Mouse (Mus musculus) limb, embryonic 10.5 days (tissue): ENCODE measurements around the gene Ly6g6c. TPM values are rescaled to one million over a fixed set of nuclear protein-coding genes. Genes with fewer than 3 reads are reported as not detected.

Experiments used
- DNase-seq: peaks from one replicate; pipeline ENCODE4 v3.0.0-alpha.2; 2017; ENCODE audit warnings: low spot score
- H3K27ac ChIP-seq: fragments of 300-500 bp; sonication (generic); 2 replicates; pipeline ENCODE4 v1.5.1; 2016; ENCODE audit warnings: mild to moderate bottlenecking
- H3K27me3 ChIP-seq: fragments of 300-500 bp; sonication (generic); 2 replicates; pipeline ENCODE4 v1.6.1; 2016; ENCODE audit warnings: low read depth, mild to moderate bottlenecking; ENCODE audit not compliant: poor library complexity, severe bottlenecking
- H3K36me3 ChIP-seq: fragments of 300-500 bp; sonication (generic); 2 replicates; pipeline ENCODE4 v1.6.1; 2016; ENCODE audit warnings: mild to moderate bottlenecking, moderate library complexity
- H3K4me1 ChIP-seq: fragments of 300-500 bp; sonication (generic); 2 replicates; pipeline ENCODE4 v1.6.1; 2016
- H3K4me3 ChIP-seq: fragments of 300-500 bp; sonication (generic); 2 replicates; pipeline ENCODE4 v1.5.1; 2016; ENCODE audit warnings: mild to moderate bottlenecking, moderate library complexity
- H3K9me3 ChIP-seq: fragments of 300-500 bp; sonication (generic); replicated peaks from 2 replicates; pipeline ENCODE4 v1.6.1; 2016; ENCODE audit warnings: mild to moderate bottlenecking
- WGBS: fragments of 180-500 bp; shearing (Covaris S2); methylation state at CpG from one replicate; pipeline ENCODE4 v1.1.7; 2016; 5-methylcytosine and 5-hydroxymethylcytosine counted together
- polyA plus RNA-seq: library from polyadenylated mRNA; unstranded; fragments of >200 nt; fragmentation: Nextera tagmentation; extraction: Ambion mirVana; gene quantifications from 2 replicates; pipeline ENCODE4 v1.2.1, GENCODE M21; 2016

Gene Ly6g6c
- not detected in 2 replicates for polyA plus RNA-seq

DNA sequence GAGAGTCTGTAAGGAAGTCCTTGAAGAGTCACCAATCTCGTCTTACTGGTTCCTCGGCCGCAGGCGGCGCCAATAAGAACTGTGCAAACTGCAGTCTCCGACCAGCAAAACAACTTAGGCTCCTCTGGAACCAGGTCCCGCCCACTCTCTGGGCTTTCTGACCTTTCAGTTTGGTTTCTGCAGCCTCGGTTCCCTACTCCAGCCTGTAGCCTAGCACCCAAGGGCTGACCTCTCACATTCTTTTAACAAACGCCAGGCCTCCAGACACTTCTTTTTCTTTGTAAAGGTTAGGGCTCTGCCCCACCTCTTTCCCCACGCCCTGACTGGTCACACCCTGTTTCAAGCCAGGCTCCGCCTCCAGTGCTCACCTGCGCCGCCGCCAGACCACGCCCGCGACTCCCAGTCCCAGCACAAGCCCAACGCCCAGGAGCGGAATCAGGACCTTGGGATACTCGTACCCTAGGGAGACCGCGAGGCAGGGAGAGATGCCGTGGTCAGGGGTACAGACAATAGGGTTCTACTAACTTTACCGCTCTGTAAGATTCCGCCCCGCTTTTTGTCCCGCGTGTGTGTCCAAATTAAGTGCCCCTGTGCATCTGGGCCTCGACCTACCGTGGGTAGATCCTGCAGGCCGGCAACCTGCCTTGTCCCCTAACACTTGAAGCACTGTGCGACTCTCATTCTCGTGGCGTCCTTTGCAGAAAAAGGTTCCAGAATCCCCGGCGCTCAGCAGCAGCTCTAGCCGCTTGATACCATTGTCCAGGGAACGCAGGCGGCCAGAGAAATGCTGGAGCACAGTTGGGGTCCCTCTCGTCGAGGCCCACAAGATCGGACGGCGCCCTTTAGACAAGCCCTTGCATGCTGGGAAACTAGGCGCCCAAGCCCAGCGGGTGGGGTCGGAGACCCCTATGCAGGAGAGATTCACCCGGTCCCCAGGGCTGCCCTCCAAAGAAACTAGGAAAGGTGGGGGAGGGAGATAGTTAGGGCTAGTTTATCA is at the start of gene Ly6g6c:
Ly6g6c (plus strand) TSS at position 438 of the 997 bp plus-strand sequence.
- Histone ChIP-seq H3K4me3 (peak within 1 kb of the TSS; percentile 50), H3K36me3 (peaks cover 36% of the 10 kb centered on the region), H3K9me3 (no peaks in the 10 kb centered on the region), H3K4me1 (peaks cover 37% of the 10 kb centered on the region), H3K27ac (peak within 1 kb of the TSS; percentile 71), H3K27me3 (peaks cover 67% of the 10 kb centered on the region)
- peak; percentile 73 for DNase-seq
- under 1% methylated on average over 48 of the region's 48 CpGs for WGBS

DNA sequence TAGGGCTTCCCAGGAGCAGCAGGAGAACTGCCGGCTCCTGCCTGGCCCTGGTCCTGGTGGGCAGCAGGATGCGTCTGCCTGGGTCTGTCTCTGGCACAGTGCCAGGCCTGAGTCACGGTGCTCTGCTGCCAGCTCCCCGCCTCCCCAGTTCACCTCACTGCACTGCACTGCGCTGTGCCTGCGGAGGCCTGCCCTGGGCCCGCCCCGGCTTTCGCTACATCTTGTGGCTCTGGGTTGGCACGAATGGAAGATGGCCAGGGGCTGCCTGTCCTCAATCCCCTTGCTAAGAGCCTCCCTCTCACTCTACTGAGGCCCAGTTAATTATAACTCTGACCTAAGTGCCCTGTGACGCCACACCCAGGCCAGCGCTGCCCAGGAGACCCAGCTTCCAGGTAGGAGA is 48.8 kb upstream of the Ly6g6c start, which contains the start of gene Vwa7:
Vwa7 (plus strand) TSS at position 204 of the 400 bp plus-strand sequence.
- H3K9me3 ChIP-seq, result no peaks in the 10 kb centered on the region
- H3K4me3 ChIP-seq, result 0 out of 2 replicates have a peak within 1 kb of the TSS, but pooled peaks have one; percentile 11
- DNase-seq, result peak; percentile 32
- peaks cover 70% of the 10 kb centered on the region for H3K36me3 ChIP-seq
- H3K4me1 ChIP-seq, result peaks cover 4% of the 10 kb centered on the region
- 90% methylated on average over 12 of the region's 12 CpGs for WGBS
- no peaks in the 10 kb centered on the region for H3K27me3 ChIP-seq
- 0 out of 2 replicates have a peak within 1 kb of the TSS, but pooled peaks have one; percentile 16 for H3K27ac ChIP-seq

DNA sequence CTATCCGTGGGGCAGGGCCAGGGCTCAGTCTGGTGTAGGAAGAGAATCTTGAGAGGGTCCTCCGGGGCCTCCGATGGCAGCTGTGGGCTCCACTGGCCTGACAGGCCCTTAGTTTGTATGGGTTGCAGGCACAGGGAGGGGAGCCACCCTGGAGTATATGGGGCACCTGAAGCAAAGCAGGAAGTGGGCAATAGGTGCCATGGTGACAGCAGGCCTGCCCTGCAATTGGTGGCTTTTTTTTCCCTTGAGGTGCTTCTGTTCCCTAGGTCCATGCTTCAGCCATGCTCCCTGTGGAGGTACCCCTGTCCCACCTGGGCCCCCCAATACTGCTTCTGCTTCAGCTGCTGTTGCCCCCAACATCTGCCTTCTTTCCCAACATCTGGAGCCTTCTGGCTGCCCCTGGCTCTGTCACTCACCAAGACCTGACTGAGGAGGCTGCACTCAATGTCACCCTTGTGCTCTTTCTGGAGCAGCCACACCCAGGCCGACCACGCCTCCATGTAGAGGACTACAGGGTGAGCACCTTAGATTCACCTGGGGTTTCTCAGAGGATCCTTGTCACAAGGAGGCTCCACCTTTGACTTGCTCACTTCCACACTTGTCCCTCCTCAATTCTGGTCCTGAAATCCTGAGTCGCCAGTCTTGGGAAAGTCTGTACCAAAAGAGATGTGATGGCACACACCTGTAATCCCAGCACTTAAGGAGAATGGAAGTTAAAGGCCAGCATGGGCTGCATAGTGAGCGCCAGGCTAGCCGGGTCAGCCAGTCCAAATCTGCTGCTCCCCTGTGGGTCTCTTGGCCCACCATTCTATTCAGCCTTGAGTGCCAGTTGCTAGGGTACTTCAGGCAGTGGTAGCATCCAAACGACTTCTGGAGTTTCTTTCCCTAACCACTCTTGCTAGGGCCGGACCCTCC is 48.1 kb upstream of the Ly6g6c start:
- peaks cover 64% of the 10 kb centered on the region for H3K36me3 ChIP-seq
- no peaks in the 10 kb centered on the region for H3K9me3 ChIP-seq
- H3K27ac ChIP-seq, result no peak overlapping the region
- peak; percentile 33 for DNase-seq
- no peak overlapping the region for H3K4me3 ChIP-seq
- peaks cover 10% of the 10 kb centered on the region for H3K4me1 ChIP-seq
- 80% methylated on average over 10 of the region's 10 CpGs for WGBS
- no peaks in the 10 kb centered on the region for H3K27me3 ChIP-seq

DNA sequence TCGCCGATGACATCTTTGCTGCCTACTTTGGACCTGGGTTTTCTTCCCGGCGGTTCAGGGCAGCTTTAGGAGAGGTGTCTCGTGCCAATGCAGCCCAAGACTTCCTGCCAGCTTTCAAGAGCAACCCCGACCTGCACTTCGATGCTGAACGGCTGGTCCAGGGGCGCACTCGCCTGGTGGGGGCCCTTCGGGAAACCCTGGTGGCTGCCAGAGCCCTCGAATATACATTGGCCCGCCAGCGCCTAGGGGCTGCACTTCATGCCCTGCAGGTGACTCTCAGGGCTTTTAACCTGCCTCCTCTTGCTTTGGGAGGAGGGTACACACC is 47.5 kb upstream of the Ly6g6c start:
- H3K27ac ChIP-seq, result no peak overlapping the region
- H3K9me3 ChIP-seq, result no peaks in the 10 kb centered on the region
- H3K4me1 ChIP-seq, result peaks cover 12% of the 10 kb centered on the region
- 74% methylated on average over 14 of the region's 14 CpGs for WGBS
- DNase-seq, result peak; percentile 28
- H3K36me3 ChIP-seq, result peaks cover 57% of the 10 kb centered on the region
- H3K4me3 ChIP-seq, result no peak overlapping the region
- no peaks in the 10 kb centered on the region for H3K27me3 ChIP-seq

DNA sequence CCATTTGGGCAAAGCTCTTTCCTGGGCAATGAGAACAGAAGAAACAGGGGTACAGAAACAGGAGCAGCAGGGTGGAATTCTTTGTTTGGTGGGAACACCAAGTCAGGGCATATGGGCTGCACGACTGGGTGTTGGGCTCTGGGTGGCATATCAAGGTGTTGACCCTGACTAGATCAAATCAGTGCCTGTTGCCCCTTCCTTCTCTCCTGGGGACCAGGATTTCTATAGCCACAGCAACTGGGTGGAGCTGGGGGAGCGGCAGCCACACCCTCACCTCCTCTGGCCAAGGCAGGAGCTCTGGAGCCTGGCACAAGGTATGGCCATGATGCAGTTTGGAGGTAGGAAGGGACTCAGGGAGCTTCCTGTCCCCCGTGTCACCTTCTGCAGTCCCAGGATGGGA is 47.0 kb upstream of the Ly6g6c start:
- no peak overlapping the region; the same call in 1 of the 2 replicates for H3K27ac ChIP-seq
- WGBS, result 85% methylated on average over 3 of the region's 3 CpGs
- no peaks in the 10 kb centered on the region for H3K9me3 ChIP-seq
- peaks cover 12% of the 10 kb centered on the region for H3K4me1 ChIP-seq
- no peak for DNase-seq
- no peak overlapping the region for H3K4me3 ChIP-seq
- peaks cover 52% of the 10 kb centered on the region for H3K36me3 ChIP-seq
- H3K27me3 ChIP-seq, result no peaks in the 10 kb centered on the region

DNA sequence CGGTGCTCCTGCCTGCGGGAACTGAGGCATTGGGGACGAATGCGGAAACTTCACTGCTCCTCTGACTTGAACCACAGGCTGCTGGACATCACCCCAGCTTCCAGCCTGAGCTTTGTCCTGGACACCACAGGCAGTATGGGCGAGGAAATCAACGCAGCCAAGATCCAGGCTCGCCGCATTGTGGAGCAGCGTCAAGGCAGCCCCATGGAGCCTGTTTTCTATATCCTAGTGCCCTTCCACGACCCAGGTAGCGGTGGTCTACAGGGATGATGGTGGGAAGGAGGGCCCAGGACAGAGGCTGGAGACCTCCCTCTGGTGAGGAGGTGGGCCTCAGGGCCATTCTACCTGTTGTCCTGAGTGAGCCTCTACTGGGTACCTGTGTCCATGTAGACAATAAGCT is 45.3 kb upstream of the Ly6g6c start:
- Histone ChIP-seq H3K27ac (no peak overlapping the region), H3K36me3 (peaks cover 35% of the 10 kb centered on the region), H3K4me3 (no peak overlapping the region), H3K4me1 (peaks cover 30% of the 10 kb centered on the region), H3K9me3 (no peaks in the 10 kb centered on the region), H3K27me3 (no peaks in the 10 kb centered on the region)
- 78% methylated on average over 11 of the region's 11 CpGs for WGBS
- peak; percentile 30 for DNase-seq

DNA sequence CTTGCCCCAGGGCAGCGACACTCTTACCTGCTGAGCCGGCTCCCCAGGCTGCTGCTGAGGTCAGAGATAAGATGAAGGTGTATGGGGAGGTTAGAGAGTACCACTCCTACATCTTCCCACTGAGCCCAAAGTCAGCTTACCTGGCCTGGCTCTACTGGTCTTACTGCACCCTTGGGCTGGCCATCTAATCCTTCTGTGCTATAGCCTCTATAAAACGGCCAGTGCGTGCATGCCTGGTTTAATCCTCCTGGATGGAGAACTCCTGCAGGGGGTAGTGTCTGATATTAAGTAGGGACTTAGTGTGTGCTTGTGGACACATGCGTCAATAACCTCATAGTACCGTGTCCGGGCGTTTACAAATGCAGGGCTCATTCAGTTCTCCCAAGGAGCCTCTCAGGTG is 44.6 kb upstream of the Ly6g6c start:
- WGBS, result 87% methylated on average over 8 of the region's 8 CpGs
- peaks cover 29% of the 10 kb centered on the region for H3K36me3 ChIP-seq
- no peak overlapping the region for H3K4me3 ChIP-seq
- peaks cover 32% of the 10 kb centered on the region for H3K4me1 ChIP-seq
- peak; percentile 28 for DNase-seq
- H3K9me3 ChIP-seq, result no peaks in the 10 kb centered on the region
- H3K27me3 ChIP-seq, result no peaks in the 10 kb centered on the region
- no peak overlapping the region for H3K27ac ChIP-seq

DNA sequence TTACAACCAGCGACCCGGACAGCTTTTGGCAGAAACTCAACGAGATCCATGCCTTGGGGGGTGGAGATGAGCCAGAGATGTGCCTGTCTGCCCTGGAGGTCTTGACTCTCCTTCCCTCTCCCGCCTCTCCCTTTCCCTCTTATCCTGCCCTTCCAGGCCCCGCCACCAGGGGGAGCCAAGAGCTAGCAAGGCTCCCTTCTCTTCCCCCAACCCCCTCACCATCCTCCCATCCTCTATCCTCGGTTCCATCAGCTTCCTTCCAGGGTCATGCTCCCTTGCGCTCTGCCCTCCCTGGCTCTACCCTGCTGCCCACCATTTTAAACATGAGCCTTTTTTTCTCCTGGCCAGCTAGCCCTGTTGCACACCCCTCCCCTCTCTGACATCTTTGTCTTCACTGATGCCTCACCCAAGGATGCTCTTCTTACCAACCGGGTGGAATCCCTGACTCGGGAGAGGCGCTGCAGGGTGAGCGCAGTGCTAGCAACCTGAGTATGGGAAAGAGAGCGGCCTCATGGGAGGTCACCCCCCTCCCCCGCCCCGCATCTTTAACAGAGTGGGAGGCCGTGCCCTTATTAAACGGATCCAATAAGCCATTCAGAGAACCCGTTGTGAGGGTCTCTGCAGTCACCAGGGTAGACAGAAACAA is 43.9 kb upstream of the Ly6g6c start:
- WGBS, result 19% methylated on average over 17 of the region's 17 CpGs
- H3K27ac ChIP-seq, result peak overlapping the region; percentile 71
- H3K27me3 ChIP-seq, result no peaks in the 10 kb centered on the region
- H3K36me3 ChIP-seq, result peaks cover 21% of the 10 kb centered on the region
- peak overlapping the region; percentile 30 for H3K4me3 ChIP-seq
- peaks cover 35% of the 10 kb centered on the region for H3K4me1 ChIP-seq
- no peaks in the 10 kb centered on the region for H3K9me3 ChIP-seq
- DNase-seq, result peak; percentile 95

DNA sequence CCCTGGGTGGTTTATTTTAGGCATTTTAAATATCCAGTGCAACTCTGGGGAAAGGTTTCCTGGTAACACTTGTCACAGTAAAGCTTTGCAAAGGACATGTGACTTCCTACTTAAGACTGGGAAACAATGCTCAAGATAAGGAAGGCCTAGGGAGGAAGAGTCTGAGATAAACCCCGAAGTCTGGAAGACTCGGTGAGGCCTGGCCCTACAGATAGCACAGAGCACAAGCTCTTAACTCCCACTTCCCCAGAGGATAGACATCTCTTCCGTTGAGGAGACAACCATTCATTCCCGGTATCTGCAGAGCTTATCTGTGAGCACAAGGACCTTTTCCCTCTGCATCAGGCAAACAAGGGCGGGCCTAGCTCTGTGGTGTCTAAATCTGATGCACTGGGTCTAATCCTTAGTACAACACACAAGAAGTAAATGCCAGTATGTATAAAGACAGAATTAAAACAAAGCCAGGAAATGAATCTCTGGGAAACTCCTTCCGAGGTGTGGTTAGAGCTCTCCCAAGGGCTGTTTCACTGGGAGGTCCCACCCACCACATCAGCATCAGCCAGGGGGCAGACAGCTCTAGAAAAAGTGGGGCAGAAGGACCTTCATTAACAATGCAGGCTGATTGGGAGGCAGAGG is 43.2 kb upstream of the Ly6g6c start:
- Histone ChIP-seq H3K4me1 (peaks cover 39% of the 10 kb centered on the region), H3K9me3 (no peaks in the 10 kb centered on the region), H3K36me3 (peaks cover 15% of the 10 kb centered on the region), H3K4me3 (no peak overlapping the region; the same call in 1 of the 2 replicates), H3K27ac (0 out of 2 replicates have a peak overlapping the region, but pooled peaks have one; percentile 21), H3K27me3 (no peaks in the 10 kb centered on the region)
- WGBS, result 76% methylated on average over 6 of the region's 6 CpGs
- peak; percentile 27 for DNase-seq

DNA sequence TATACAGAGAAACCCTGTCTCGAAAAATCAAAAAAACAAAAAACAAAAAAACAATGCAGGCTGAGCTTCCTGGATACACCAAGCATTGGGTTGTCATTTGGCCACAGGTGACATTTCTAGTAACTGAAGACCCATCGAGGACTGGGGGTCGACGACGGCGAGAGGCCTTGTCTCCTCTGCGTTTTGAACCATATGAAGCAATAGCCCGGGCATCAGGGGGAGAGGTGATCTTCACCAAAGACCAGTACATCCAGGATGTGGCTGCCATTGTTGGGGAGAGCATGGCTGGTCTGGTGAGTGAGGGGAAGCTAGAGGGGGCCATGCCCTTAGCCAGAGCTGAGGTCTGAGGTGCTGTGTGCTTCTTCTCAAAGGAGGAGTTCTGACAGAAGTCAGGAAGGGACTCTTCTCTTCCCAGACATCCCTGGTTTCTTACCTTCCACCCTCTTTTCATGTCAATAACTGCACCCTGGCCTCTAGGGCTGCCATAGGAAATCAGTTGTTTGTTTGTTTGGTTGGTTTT is 42.6 kb upstream of the Ly6g6c start:
- Histone ChIP-seq H3K27me3 (no peaks in the 10 kb centered on the region), H3K27ac (peak overlapping the region; percentile 21; the same call in 1 of the 2 replicates), H3K4me1 (peaks cover 45% of the 10 kb centered on the region), H3K9me3 (no peaks in the 10 kb centered on the region), H3K4me3 (no peak overlapping the region), H3K36me3 (peaks cover 8% of the 10 kb centered on the region)
- 96% methylated on average over 8 of the region's 8 CpGs for WGBS
- DNase-seq, result peak; percentile 28

DNA sequence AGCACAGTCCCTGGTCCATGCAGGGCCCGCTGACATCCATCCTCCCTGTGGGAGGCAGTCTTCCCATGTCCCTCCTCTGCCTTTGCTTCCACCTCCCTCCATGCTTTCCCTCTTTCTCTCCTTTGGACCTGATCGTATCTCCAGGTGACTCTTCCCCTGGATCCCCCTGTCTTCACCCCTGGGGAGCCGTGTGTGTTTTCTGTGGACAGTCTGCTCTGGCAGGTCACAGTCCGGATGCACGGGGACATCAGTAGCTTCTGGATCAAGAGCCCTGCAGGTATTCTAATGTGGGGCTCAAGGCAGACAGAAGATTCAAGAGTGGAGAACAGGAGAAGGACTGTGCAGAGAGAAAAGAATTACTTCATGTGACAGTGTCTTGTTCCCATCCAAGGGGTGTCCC is 42.0 kb upstream of the Ly6g6c start:
- Histone ChIP-seq H3K27me3 (no peaks in the 10 kb centered on the region), H3K36me3 (peaks cover 3% of the 10 kb centered on the region), H3K9me3 (no peaks in the 10 kb centered on the region), H3K4me3 (no peak overlapping the region), H3K4me1 (peaks cover 46% of the 10 kb centered on the region), H3K27ac (peak overlapping the region; percentile 69; the same call in 1 of the 2 replicates)
- 83% methylated on average over 5 of the region's 5 CpGs for WGBS
- DNase-seq, result no peak
